Mouse (Mus musculus): ENCODE measurements around the gene Lamtor2. TPM values are rescaled to one million over a fixed set of nuclear protein-coding genes. Genes with fewer than 3 reads are reported as not detected.

The Lamtor2 gene
- polyA plus RNA-seq, 1 experiment from 2014 or later = 140 TPM

DNA sequence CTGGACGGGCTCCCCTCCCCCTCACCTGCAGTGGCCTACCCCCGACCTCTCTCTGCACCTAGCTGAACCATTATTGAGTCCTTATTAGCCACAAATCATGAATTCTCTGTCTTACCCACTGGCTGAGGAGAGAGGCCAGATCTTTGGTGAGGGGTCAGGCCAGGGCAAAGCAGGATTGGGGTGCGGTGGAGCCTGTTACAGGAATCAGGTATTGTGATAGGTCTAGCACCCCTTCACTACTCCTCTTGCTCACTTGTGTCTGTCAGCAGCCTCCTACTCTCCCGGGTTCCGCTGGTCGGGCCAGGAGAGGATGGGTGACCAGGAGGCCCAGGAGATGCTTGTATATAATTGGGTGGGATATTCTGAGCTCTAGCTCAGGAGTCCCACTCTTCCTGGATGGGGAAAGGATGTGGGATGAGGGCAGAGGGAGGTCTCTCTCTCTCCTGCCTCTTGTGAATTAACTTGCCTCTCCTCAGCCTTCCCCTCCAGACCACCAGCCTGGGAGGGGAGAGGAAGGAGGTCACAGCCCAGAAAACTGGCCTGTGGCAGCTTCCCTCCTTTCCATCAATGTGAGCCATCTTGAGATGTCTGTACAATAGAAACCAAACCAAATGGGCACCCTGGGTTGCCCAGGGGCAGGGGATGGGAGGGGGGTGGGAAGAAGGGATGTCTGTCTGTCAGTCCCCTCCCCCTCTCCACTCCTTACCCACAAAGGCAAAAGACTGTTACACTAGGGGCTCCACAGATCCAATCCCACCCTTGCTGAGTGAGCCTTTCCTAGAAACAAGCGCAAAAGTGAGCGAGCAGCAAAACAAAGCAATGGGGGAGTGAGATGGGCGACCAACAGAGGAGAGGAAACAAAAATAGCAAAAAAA, 14.4 kb downstream of the Lamtor2 start:
- Histone ChIP-seq H3K4me1 (peaks cover 73% of the 10 kb centered on the region), H3K9me3 (replicated peaks) (no peaks in the 10 kb centered on the region), H3K27ac (peak overlapping the region; percentile 68), H3K27me3 (no peaks in the 10 kb centered on the region), H3K4me2 (replicated peaks) (peak overlapping the region; percentile 95), H3K4me3 (peak overlapping the region; percentile 94), H3K9ac (peak overlapping the region; percentile 46), H3K36me3 (peaks cover 48% of the 10 kb centered on the region)
- no peak for ATAC-seq (ENCODE audit: low FRiP score)
- 21% methylated on average over 9 of the region's 9 CpGs for WGBS

DNA sequence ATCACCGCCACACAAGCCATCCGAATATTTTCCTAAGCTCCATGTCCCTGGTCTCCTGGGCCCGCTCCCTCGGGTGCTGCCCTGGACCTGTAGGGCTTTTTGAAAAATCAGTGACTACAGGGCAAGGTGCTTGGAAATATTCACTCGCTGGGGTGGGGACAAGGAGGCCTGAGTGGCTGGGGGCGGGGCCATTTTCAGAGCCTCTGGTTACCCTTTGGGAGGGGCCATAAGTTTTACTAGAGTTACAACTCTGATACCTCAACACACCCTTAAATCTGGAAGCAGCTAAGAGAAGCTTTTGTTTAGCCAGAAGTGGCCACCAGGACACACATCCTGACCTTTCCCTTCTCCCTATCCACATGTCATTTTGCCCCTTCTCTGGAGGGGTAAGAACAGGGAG, 15.7 kb downstream of the Lamtor2 start:
- Histone ChIP-seq H3K9me3 (replicated peaks) (no peaks in the 10 kb centered on the region), H3K4me1 (peaks cover 69% of the 10 kb centered on the region), H3K4me2 (replicated peaks) (peak overlapping the region; percentile 95), H3K9ac (peak overlapping the region; percentile 99), H3K27me3 (no peaks in the 10 kb centered on the region), H3K27ac (peak overlapping the region; percentile 66), H3K36me3 (peaks cover 48% of the 10 kb centered on the region), H3K4me3 (peak overlapping the region; percentile 94)
- 63% methylated on average over 6 of the region's 6 CpGs for WGBS
- no peak for ATAC-seq (ENCODE audit: low FRiP score)

DNA sequence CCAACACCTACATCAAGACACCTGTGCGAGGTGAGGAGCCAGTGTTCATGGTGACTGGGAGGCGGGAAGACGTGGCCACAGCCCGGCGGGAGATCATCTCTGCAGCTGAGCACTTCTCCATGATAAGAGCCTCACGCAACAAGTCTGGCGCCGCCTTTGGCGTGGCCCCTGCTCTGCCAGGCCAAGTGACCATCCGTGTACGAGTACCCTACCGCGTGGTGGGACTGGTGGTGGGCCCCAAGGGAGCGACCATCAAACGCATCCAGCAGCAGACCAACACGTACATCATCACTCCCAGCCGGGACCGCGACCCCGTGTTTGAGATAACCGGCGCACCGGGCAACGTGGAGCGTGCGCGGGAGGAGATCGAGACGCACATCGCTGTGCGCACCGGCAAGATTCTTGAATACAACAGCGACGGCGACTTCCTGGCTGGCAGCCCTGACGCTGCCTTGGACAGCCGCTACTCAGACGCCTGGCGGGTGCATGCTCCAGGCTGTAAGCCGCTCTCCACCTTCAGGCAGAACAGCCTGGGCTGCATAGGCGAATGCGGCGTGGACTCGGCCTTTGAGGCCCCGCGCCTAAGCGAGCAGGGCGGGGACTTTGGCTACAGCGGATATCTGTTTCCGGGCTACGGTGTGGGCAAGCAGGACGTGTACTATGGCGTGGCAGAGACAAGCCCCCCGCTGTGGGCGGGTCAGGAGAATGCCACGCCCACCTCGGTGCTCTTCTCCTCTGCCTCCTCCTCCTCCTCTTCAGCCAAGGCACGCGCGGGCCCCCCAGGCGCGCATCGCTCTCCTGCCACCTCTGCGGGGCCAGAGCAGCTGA, 16.6 kb downstream of the Lamtor2 start:
- Histone ChIP-seq H3K4me3 (peak overlapping the region; percentile 94), H3K4me1 (peaks cover 67% of the 10 kb centered on the region), H3K36me3 (peaks cover 48% of the 10 kb centered on the region), H3K27me3 (no peaks in the 10 kb centered on the region), H3K9me3 (replicated peaks) (no peaks in the 10 kb centered on the region), H3K27ac (peak overlapping the region; percentile 66), H3K9ac (peak overlapping the region; percentile 99), H3K4me2 (replicated peaks) (peak overlapping the region; percentile 95)
- no peak for ATAC-seq (ENCODE audit: low FRiP score)
- 6% methylated on average over 62 of the region's 64 CpGs for WGBS

DNA sequence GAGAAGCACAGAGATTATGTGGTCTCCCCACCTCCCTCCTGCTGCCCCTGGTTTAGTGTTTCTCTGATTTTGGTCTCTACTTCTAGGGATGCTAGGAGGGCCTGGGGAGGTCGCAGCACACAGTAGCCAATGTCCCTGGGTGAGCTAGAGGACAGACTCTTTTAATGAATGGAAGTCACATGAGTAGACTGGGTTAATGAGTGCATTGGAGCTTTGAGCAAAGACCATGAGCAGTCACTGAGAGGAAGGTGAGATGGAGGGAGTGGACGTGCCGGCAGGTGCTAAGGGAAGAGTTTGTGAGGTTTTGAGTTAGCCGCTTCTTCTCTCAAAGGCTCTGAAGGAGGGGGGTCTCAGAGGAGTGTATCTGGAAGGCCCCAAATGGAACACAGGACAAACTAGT, 17.3 kb downstream of the Lamtor2 start:
- H3K4me2 ChIP-seq (replicated peaks) = peak overlapping the region; percentile 95
- WGBS = 37% methylated on average over 4 of the region's 4 CpGs
- no peaks in the 10 kb centered on the region for H3K27me3 ChIP-seq
- peak overlapping the region; percentile 99 for H3K27ac ChIP-seq
- no peaks in the 10 kb centered on the region for H3K9me3 ChIP-seq (replicated peaks)
- H3K9ac ChIP-seq = peak overlapping the region; percentile 99
- H3K36me3 ChIP-seq = peaks cover 44% of the 10 kb centered on the region
- peak overlapping the region; percentile 94 for H3K4me3 ChIP-seq
- peaks cover 62% of the 10 kb centered on the region for H3K4me1 ChIP-seq
- ATAC-seq (ENCODE audit: low FRiP score) = no peak

DNA sequence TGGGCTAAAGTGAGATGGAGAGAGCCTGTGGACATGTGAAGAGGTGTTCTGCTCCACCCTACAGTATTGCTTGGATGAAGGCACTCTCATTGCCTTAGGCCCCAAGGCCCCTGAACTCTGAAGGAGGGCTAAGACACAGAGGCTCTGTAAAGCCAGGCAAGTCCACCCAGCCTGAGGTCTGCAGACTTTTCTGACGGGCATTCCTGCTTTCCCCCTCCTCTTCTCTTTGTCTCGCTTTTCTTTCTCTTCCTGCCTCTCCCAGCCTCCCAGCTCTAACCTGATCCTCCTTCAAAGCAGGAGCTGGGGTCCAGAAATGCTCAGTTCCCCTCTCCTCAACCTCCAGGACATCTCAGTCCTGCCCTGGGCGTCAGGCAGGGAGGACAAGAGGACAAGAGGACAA, 17.9 kb downstream of the Lamtor2 start:
- Histone ChIP-seq H3K27ac (peak overlapping the region; percentile 99), H3K36me3 (peaks cover 39% of the 10 kb centered on the region), H3K4me3 (peak overlapping the region; percentile 94), H3K4me1 (peaks cover 62% of the 10 kb centered on the region), H3K4me2 (replicated peaks) (peak overlapping the region; percentile 95), H3K27me3 (no peaks in the 10 kb centered on the region), H3K9ac (peak overlapping the region; percentile 99), H3K9me3 (replicated peaks) (no peaks in the 10 kb centered on the region)
- no peak for ATAC-seq (ENCODE audit: low FRiP score)
- WGBS = 4% methylated on average over 3 of the region's 3 CpGs

DNA sequence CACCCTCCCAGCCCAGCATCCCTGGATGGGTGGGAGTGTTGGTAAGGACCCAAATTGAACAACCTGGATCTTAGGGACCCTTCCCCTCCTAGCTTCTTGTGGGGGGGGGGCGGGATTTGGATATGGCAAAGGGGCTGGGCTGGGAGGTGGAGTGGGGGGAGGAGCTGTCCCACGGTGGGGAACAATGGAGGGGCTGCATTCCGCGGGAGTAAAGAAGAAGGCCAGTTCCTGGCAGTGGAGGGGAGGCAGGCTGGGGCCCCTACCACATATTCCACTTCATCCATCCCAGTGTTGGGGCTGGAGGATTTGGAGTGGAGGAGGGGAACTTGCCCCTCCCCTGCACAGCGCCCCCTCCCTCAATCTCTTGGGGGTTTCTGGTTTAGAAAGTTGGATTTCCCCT, 19.2 kb downstream of the Lamtor2 start:
- no peaks in the 10 kb centered on the region for H3K9me3 ChIP-seq (replicated peaks)
- H3K27me3 ChIP-seq = no peaks in the 10 kb centered on the region
- peak overlapping the region; percentile 95 for H3K4me2 ChIP-seq (replicated peaks)
- H3K9ac ChIP-seq = peak overlapping the region; percentile 99
- peaks cover 34% of the 10 kb centered on the region for H3K36me3 ChIP-seq
- peak overlapping the region; percentile 99 for H3K27ac ChIP-seq
- 2% methylated on average over 3 of the region's 5 CpGs for WGBS
- peak overlapping the region; percentile 94 for H3K4me3 ChIP-seq
- H3K4me1 ChIP-seq = peaks cover 66% of the 10 kb centered on the region
- no peak for ATAC-seq (ENCODE audit: low FRiP score)

DNA sequence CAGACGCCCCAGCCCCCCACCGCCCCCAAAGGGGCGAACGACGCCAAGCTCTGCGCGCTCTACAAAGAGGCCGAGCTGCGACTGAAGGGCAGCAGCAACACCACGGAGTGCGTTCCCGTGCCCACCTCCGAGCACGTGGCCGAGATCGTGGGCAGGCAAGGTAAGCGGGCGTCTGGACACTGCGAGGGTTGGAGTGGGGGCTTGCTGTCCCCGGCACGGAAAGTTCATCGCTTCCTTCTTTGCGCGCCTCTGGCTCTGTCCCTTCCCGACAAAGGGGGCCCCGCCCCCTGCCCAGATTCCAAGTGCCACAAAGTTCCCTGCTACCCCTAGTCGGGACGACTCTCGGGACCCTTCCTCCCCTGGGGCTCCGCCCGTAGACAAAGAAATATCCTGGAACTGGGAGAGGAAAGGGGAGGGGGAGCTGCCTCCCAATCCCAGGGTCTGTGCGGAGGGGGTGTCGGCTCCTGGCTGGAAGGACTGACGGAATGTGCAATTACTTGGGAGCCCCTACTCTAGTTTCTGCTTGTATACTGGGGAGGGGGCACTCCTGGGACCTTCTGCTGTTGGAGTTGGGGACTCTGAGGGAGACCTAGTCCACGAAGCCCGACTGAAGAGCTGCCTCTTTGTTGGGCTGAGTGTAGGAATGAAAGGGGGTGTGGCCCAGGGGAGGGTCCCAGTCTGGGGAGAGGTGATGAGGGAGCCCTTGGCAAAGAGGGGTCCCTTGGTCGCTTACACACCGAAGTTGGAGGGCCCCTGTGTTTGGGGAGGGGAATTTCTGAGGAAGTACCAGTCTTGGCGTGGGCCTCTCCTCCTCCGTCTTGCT, 20.0 kb downstream of the Lamtor2 start:
- peak; percentile 23 for ATAC-seq (ENCODE audit: low FRiP score)
- H3K9me3 ChIP-seq (replicated peaks) = no peaks in the 10 kb centered on the region
- H3K9ac ChIP-seq = peak overlapping the region; percentile 99
- peak overlapping the region; percentile 99 for H3K27ac ChIP-seq
- peak overlapping the region; percentile 95 for H3K4me2 ChIP-seq (replicated peaks)
- H3K4me3 ChIP-seq = peak overlapping the region; percentile 94
- H3K4me1 ChIP-seq = peaks cover 65% of the 10 kb centered on the region
- H3K36me3 ChIP-seq = peaks cover 25% of the 10 kb centered on the region
- H3K27me3 ChIP-seq = no peaks in the 10 kb centered on the region
- under 1% methylated on average over 40 of the region's 40 CpGs for WGBS

DNA sequence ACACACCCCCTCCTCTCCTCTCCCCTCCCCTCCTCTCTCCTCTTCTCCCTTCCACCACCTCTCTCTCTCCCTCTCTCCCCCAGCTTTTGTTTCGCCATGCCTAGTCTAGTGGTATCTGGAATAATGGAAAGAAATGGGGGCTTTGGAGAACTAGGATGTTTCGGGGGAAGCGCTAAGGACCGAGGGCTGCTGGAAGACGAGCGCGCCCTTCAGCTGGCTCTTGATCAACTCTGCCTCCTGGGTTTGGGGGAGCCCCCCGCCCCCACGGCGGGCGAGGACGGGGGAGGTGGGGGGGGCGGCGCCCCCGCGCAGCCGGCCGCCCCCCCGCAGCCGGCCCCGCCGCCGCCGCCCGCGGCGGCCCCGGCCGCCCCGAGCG, 20.6 kb downstream of the Lamtor2 start, which contains the start of gene Mex3a:
Gene Mex3a, plus strand, starts transcription at position 97 of the 376 bp plus-strand sequence.
- Histone ChIP-seq H3K36me3 (peaks cover 19% of the 10 kb centered on the region), H3K27ac (peak within 1 kb of the TSS; percentile 99), H3K27me3 (no peaks in the 10 kb centered on the region), H3K9ac (peak within 1 kb of the TSS; percentile 99), H3K4me1 (peaks cover 65% of the 10 kb centered on the region), H3K4me3 (peak within 1 kb of the TSS; percentile 94), H3K9me3 (replicated peaks) (no peaks in the 10 kb centered on the region), H3K4me2 (replicated peaks) (peak within 1 kb of the TSS; percentile 95)
- ATAC-seq (ENCODE audit: low FRiP score) = no peak
- 2% methylated on average over 28 of the region's 31 CpGs for WGBS

DNA sequence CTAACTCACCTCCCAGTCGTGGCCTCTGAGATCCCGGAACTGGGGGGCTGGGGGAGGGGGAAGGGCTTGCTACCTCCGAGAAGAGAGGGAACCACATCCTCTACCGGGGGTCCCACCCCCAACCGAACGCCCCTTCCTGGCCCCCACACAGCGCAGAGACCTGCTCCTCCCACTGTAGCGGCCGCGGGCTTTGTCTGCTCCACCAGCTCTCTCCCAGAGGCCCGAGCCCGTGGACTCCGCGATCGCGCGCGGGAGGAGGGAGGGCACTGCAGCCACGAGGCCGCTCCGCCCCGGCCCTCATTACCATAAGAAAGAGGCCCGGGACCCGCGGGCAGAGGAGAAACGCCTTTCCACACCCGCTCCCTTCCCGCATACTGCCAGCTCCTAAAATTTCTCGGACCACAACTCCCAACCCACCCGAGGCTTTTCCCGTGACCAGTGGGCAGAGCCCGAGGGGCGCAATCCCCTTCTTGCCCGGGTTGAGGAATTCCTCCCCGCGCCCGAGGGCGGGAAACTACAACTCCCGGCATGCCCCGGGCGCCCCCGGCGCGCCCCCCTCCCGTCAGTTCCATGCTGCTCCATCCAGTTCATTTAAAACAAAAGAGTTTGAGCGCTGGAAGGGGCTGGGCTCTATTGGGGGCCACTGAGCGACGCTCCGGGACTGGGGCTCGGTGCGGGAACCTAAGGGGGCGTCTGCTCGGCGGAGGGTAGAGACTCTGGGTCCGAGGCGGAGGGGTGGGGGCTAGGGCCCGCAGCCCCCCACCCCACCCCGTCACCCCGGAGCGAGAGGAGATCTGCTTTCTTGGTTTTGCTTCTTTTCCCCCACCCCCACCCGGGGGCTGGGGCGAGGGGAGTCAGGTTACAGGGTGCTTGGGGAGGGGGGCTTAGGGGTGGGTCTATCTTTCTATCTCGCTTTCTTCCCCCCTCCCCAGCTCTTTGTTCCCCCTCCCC, 21.3 kb downstream of the Lamtor2 start:
- Histone ChIP-seq H3K4me2 (replicated peaks) (peak overlapping the region; percentile 93), H3K9ac (peak overlapping the region; percentile 99), H3K4me1 (peaks cover 64% of the 10 kb centered on the region)

DNA sequence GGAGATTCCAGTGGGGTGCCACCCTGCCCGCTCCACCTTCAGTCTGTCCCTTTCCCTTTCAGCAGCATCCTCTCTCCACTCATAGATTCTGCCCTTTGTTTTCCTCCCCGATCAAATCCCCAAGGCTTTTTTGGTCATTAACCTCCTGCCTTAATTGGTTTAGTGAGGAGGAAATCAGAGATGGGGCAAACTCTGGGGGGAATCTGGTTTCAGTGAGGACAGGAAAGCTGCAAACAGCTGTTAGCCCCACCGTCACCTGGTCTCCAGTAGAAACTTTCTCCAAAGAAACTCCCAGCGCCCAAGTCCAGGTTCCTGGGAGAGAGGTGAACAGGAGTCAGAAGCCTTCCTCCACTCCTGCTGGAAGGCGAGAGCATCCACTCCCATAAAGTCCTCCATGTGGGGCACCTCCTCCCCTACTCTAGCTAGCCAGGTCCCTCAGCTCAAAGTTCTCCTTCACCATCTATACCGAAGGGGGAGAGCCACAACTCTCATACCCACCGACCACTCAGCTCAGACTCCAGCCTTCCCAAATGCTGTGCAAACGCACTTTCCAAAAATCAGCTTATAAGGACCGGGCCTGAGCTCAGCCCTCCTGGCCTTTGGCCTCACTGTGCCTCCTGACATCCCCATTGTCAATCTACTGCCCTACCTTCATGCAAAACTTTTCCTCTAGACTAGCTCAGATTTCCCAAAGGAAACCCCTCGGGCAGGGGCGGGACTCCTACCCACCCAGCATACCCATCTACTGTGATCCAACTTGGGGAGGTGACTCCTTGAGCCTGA, 22.6 kb downstream of the Lamtor2 start:
- Histone ChIP-seq H3K4me1 (peaks cover 61% of the 10 kb centered on the region), H3K36me3 (0 out of 2 replicates have a peak, but pooled peaks cover 1% of the 10 kb centered on the region), H3K4me2 (replicated peaks) (peak overlapping the region; percentile 93), H3K4me3 (peak overlapping the region; percentile 94), H3K27ac (peak overlapping the region; percentile 99), H3K27me3 (no peaks in the 10 kb centered on the region), H3K9ac (peak overlapping the region; percentile 99), H3K9me3 (replicated peaks) (no peaks in the 10 kb centered on the region)
- WGBS = 6% methylated on average over 11 of the region's 11 CpGs
- no peak for ATAC-seq (ENCODE audit: low FRiP score)

More for the DNA sequence above, 21.3 kb downstream of the Lamtor2 start:
- H3K27ac ChIP-seq = peak overlapping the region; percentile 99
- no peaks in the 10 kb centered on the region for H3K9me3 ChIP-seq (replicated peaks)
- no peaks in the 10 kb centered on the region for H3K27me3 ChIP-seq
- peaks cover 13% of the 10 kb centered on the region for H3K36me3 ChIP-seq
- peak; percentile 86 for ATAC-seq (ENCODE audit: low FRiP score)
- H3K4me3 ChIP-seq = peak overlapping the region; percentile 94
- WGBS = under 1% methylated on average over 63 of the region's 63 CpGs

Measured in hindbrain, embryonic 12.5 days (tissue).